Mouse (Mus musculus) liver, adult 2 months (tissue): ENCODE results near the gene Cgas. TPM values are rescaled to one million over a fixed set of nuclear protein-coding genes. Genes with fewer than 3 reads are reported as not detected.

Experiments
- DNase-seq: peaks from one replicate; pipeline ENCODE4 v3.0.0-alpha.2; 2011; ENCODE audit warnings: low read depth, low spot score; ENCODE audit errors: extremely low read depth
- H3K27ac ChIP-seq: fragments of 200-500 bp; replicated peaks from 2 replicates; pipeline ENCODE4 v1.5.1; 2012; ENCODE audit warnings: low read depth, mild to moderate bottlenecking, control low read depth, inconsistent platforms, low read length; ENCODE audit not compliant: insufficient read depth
- H3K27me3 ChIP-seq: fragments of 200-500 bp; 2 replicates; pipeline ENCODE4 v1.6.1; 2012; ENCODE audit warnings: mild to moderate bottlenecking, moderate library complexity, low read length, inconsistent platforms; ENCODE audit not compliant: control insufficient read depth, insufficient read depth
- H3K36me3 ChIP-seq: fragments of 200-500 bp; 2 replicates; pipeline ENCODE4 v1.6.1; 2012; ENCODE audit warnings: low read length, inconsistent platforms; ENCODE audit not compliant: control insufficient read depth, insufficient read depth
- H3K4me1 ChIP-seq: fragments of 200-500 bp; 2 replicates; pipeline ENCODE4 v1.6.1; 2011; ENCODE audit warnings: low read length; ENCODE audit not compliant: control insufficient read depth, insufficient read depth
- H3K4me3 ChIP-seq: fragments of 200-500 bp; 2 replicates; pipeline ENCODE4 v1.5.1; 2011; ENCODE audit warnings: low read depth, mild to moderate bottlenecking, control low read depth, low read length, moderate library complexity; ENCODE audit not compliant: insufficient read depth
- H3K79me2 ChIP-seq: fragments of 200-500 bp; 2 replicates; pipeline ENCODE4 v1.6.1; 2012; ENCODE audit warnings: inconsistent platforms, mild to moderate bottlenecking, low read length, moderate library complexity; ENCODE audit not compliant: control insufficient read depth, insufficient read depth
- H3K9ac ChIP-seq: fragments of 200-500 bp; 2 replicates; pipeline ENCODE4 v1.6.1; 2012; ENCODE audit warnings: low read depth, mild to moderate bottlenecking, control low read depth, inconsistent platforms, low read length
- CTCF ChIP-seq: fragments of 200-500 bp; IDR thresholded peaks from 2 replicates; pipeline ENCODE4 v1.5.1; 2011; ENCODE audit warnings: low read depth, low read length, control low read depth
- POLR2A ChIP-seq: fragments of 200-500 bp; IDR thresholded peaks from 2 replicates; pipeline ENCODE4 v1.6.1; 2011; ENCODE audit warnings: low read length, control low read depth; ENCODE audit not compliant: insufficient read depth; ENCODE audit errors: extremely low read depth
- WGBS: fragments of 180-500 bp; shearing (Covaris S2); methylation state at CpG from one replicate; pipeline ENCODE4 v1.1.7; 2018; 5-methylcytosine and 5-hydroxymethylcytosine counted together
- polyA plus RNA-seq: library from polyadenylated mRNA; depleted of rRNA; stranded (reverse); fragments of >200 nt; gene quantifications from 2 replicates; pipeline ENCODE4 v1.2.3, GENCODE M21; 2012
- total RNA-seq: library from RNA; depleted of rRNA; stranded (reverse); fragments of >200 nt; gene quantifications from 2 replicates; pipeline ENCODE4 v1.2.3, GENCODE M21; 2014

Gene Cgas
- total and polyA plus RNA-seq, 2 experiments, result 0.12 to 0.18 TPM

DNA sequence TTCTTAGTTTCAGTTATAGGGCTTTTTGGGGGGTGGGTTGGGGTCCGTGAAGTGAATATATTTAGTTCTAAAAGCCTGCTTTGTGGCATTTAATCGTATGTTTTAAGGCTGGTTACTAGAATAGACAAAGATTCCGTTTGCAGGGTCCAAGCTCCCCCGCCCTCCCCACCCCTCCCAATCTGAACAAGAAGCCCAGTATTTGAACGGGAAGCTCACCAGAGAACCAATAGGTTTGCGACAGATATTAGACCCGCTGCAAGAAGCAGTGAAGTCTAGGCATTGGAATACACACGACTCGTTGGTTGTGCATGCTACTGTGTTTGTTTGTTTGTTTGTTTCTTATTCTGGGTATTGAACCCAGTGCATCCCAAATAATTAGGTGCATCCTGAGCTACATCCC lies 46.5 kb downstream of the Cgas start:
- H3K27me3 ChIP-seq, result peaks cover 9% of the 10 kb centered on the region
- H3K4me1 ChIP-seq, result no peaks in the 10 kb centered on the region
- 66% methylated on average over 9 of the region's 9 CpGs for WGBS
- no peaks in the 10 kb centered on the region for H3K36me3 ChIP-seq
- H3K27ac ChIP-seq, result no peak overlapping the region
- DNase-seq, result no peak
- H3K9ac ChIP-seq, result no peak overlapping the region
- H3K4me3 ChIP-seq, result no peak overlapping the region
- no peak for TF ChIP-seq CTCF
- TF ChIP-seq POLR2A, result no peak
- no peaks in the 10 kb centered on the region for H3K79me2 ChIP-seq

- Histone ChIP-seq H3K4me1 (no peaks in the 10 kb centered on the region), H3K27ac (no peak within 1 kb of the TSS), H3K79me2 (no peaks in the 10 kb centered on the region), H3K9ac (no peak within 1 kb of the TSS), H3K4me3 (peak within 1 kb of the TSS; percentile 21; the same call in 1 of the 2 replicates), H3K27me3 (peaks cover 9% of the 10 kb centered on the region), H3K36me3 (no peaks in the 10 kb centered on the region)
- WGBS, result 6% methylated on average over 92 of the region's 93 CpGs
- TF ChIP-seq POLR2A, result no peak
- no peak for TF ChIP-seq CTCF
- DNase-seq, result no peak
These were observed 47.2 kb downstream of the Cgas start, which contains the start of gene Ddx43 for GRCm38 (mm10) chr9:78395630-78396351. TSS of gene Ddx43 (plus strand) at chr9:78395777.

GRCm38 (mm10) chr9:78395244-78395629 lies 47.8 kb downstream of the Cgas start:
- Histone ChIP-seq H3K4me1 (no peaks in the 10 kb centered on the region), H3K79me2 (no peaks in the 10 kb centered on the region), H3K27me3 (peaks cover 9% of the 10 kb centered on the region), H3K36me3 (no peaks in the 10 kb centered on the region), H3K9ac (no peak overlapping the region), H3K4me3 (no peak overlapping the region), H3K27ac (no peak overlapping the region)
- no peak for DNase-seq
- 39% methylated on average over 11 of the region's 11 CpGs for WGBS
- TF ChIP-seq POLR2A, result no peak
- no peak for TF ChIP-seq CTCF

DNA sequence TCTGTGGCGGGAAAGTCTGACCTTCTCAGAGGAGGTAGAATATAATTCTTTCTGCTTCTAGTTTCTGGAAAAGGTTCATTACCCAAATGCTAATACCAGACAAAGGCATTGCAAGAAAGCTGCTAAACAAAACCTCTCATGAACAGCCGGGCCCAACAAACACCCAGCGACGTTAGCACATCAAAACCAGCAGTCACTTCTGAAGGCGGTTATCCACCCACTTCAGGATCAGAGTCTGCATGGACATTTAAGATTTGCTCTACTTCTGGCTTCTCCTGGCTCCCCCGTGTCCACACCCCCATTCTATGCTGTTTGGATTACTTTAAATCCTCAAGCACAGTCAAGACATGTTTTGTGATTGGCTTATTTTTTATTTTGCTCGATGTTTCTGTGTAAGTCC lies 48.4 kb downstream of the Cgas start:
- TF ChIP-seq CTCF (no peak), POLR2A (no peak)
- Histone ChIP-seq H3K4me1 (no peaks in the 10 kb centered on the region), H3K36me3 (no peaks in the 10 kb centered on the region), H3K9ac (no peak overlapping the region), H3K27ac (no peak overlapping the region), H3K27me3 (peaks cover 9% of the 10 kb centered on the region), H3K79me2 (no peaks in the 10 kb centered on the region), H3K4me3 (no peak overlapping the region)
- WGBS, result 63% methylated on average over 7 of the region's 7 CpGs
- no peak for DNase-seq

DNA sequence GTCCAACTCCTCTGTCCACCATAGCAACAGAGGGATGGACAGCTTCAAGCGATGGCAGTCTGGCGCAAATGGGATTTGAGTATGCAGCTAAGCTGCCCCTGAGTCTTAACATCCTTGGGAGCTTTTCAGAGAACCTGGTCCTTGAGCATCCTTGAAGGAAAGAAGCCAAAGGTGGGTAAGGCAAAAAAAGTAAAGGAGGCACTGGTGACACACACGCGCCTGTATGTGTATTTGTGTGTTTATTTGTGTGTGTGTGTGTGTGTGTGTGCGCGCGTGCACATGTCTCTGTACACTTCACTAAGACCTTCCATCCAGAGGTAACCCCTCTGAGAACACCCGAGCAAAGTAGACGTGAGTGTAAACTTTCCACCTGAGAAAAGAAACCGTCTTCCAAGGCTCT lies 49.3 kb downstream of the Cgas start:
- no peak for DNase-seq

DNA sequence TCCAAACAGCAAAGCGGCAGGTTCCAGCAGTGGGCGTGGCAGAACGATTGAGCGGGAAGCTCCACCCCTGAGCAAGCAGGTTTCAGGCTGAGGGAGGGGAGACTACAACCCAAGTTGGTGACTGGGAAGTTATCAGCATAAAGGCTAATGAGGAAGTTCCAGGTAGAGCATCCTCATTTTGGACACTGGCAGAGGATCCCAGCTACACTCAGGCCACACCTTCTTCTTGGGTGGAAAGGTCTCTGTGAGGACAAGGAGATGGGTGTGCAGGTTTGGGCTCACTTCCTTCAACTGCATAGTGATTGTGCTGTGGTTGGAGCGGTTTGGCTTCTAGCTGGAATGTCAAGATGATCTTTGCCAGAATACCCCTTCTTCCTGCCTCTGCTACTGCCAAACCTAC lies 53.1 kb downstream of the Cgas start:
- H3K9ac ChIP-seq, result no peak overlapping the region
- H3K36me3 ChIP-seq, result no peaks in the 10 kb centered on the region
- no peak for TF ChIP-seq CTCF
- TF ChIP-seq POLR2A, result no peak
- H3K79me2 ChIP-seq, result no peaks in the 10 kb centered on the region
- H3K27ac ChIP-seq, result no peak overlapping the region
- DNase-seq, result no peak
- WGBS, result 50% methylated on average over 5 of the region's 5 CpGs
- no peaks in the 10 kb centered on the region for H3K27me3 ChIP-seq
- H3K4me1 ChIP-seq, result no peaks in the 10 kb centered on the region
- no peak overlapping the region for H3K4me3 ChIP-seq

More for the DNA sequence above, 49.3 kb downstream of the Cgas start:
- Histone ChIP-seq H3K27ac (no peak overlapping the region), H3K4me3 (no peak overlapping the region), H3K9ac (no peak overlapping the region), H3K36me3 (no peaks in the 10 kb centered on the region), H3K79me2 (no peaks in the 10 kb centered on the region), H3K27me3 (peaks cover 9% of the 10 kb centered on the region), H3K4me1 (no peaks in the 10 kb centered on the region)
- TF ChIP-seq CTCF (no peak), POLR2A (no peak)
- WGBS, result 78% methylated on average over 10 of the region's 10 CpGs
